Mouse (Mus musculus): ENCODE measurements around the gene Tmem270. TPM values are rescaled to one million over a fixed set of nuclear protein-coding genes. Genes with fewer than 3 reads are reported as not detected.
A peak's percentile ranks its signal among the peaks of the same experiment; 100 is the strongest.

Tmem270 gene
- polyA plus RNA-seq, 1 experiment from 2014 or later = not detected

DNA sequence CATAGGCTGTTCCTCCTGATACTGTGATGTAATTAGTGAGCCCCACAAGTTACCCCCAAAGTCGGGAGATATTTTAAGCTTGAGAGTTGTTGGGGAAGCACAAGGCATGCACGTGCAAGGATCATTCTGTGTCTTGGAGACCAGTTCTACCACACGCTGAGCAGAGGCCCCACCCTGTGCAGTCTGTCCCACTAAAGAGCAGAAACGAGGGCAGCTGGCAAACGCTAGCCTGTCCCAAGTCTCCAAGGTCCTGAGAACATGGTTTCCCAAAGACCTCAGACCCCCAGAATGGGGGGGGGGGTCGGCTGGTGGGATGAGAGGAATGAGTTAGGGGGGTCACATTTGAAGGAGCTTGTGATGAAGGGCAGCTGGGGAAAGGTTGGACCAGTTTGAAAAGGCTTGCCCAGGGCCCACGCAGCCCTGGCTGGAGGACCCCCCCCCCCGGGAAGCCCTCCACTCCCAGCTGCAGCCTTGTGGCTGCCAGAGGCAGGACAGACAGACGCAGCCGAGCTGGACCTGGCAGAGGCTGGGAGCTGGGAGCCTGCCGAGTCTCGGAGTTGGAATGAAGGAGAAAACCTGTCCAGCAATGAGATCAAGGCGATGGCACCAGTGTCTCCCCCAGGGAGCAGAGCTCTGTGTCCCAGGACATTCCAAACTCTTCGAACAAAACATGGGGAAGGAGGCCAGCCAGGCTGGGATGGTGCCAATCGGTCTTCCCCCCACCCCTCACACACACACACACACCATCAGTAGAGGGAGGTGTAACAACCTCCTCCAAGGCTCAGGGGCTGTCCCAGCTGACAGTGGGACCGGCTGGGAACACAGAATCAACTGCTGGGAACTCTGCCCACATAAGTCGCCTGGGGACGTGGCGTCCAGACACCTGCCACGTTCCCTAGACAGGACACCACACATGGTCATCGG is 32.3 kb downstream of the Tmem270 start:
- no peak overlapping the region for H3K27ac ChIP-seq (replicated peaks; ENCODE audit: low read depth, low read length)
- WGBS = 76% methylated on average over 21 of the region's 21 CpGs
- no peaks in the 10 kb centered on the region for H3K27me3 ChIP-seq (ENCODE audit: control insufficient read depth, insufficient read depth, low read length)
- no peaks in the 10 kb centered on the region for H3K36me3 ChIP-seq (replicated peaks; ENCODE audit: control insufficient read depth, insufficient read depth, low read depth, low read length)
- H3K4me1 ChIP-seq (ENCODE audit: control insufficient read depth, insufficient read depth, low read length) = no peaks in the 10 kb centered on the region
- no peak for DNase-seq (ENCODE audit: low spot score)
- H3K9me3 ChIP-seq (replicated peaks; ENCODE audit: control insufficient read depth, low read length) = no peaks in the 10 kb centered on the region
- no peak overlapping the region for H3K4me3 ChIP-seq (ENCODE audit: low read depth, low read length)
- H3K4me2 ChIP-seq (ENCODE audit: low read depth, low read length) = no peak overlapping the region
- no peak overlapping the region for H3K9ac ChIP-seq (replicated peaks; ENCODE audit: low read length)
- no peak for ATAC-seq (replicated peaks; ENCODE audit: insufficient number of reproducible peaks, low FRiP score, low TSS enrichment, low read depth)

DNA sequence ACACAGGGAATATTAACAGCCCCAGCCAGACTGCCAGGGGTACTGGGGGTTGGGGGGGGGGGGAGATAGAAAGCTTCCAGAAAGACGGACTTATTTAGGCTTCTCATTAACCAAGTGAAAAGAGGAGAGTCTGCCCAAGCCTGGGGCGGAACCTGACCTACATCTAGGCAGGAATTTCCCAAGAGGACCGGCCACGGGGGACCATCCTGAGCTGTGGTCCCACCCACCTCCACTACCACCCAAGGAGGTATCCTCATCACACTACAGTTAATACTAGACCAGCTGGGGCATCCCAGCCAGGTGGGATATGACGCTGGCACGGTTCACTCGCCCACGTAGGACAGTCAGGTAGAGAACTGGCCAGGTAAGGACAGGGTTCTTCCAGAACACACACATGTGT is 33.5 kb downstream of the Tmem270 start:
- ATAC-seq (replicated peaks; ENCODE audit: insufficient number of reproducible peaks, low FRiP score, low TSS enrichment, low read depth) (no peak), DNase-seq (ENCODE audit: low spot score) (no peak)
- peaks cover 3% of the 10 kb centered on the region for H3K4me1 ChIP-seq (ENCODE audit: control insufficient read depth, insufficient read depth, low read length)
- H3K36me3 ChIP-seq (replicated peaks; ENCODE audit: control insufficient read depth, insufficient read depth, low read depth, low read length) = no peaks in the 10 kb centered on the region
- no peak overlapping the region for H3K4me2 ChIP-seq (ENCODE audit: low read depth, low read length)
- no peak overlapping the region for H3K27ac ChIP-seq (replicated peaks; ENCODE audit: low read depth, low read length)
- H3K9ac ChIP-seq (replicated peaks; ENCODE audit: low read length) = no peak overlapping the region
- no peak overlapping the region for H3K4me3 ChIP-seq (ENCODE audit: low read depth, low read length)
- no peaks in the 10 kb centered on the region for H3K27me3 ChIP-seq (ENCODE audit: control insufficient read depth, insufficient read depth, low read length)
- no peaks in the 10 kb centered on the region for H3K9me3 ChIP-seq (replicated peaks; ENCODE audit: control insufficient read depth, low read length)
- 83% methylated on average over 8 of the region's 8 CpGs for WGBS

DNA sequence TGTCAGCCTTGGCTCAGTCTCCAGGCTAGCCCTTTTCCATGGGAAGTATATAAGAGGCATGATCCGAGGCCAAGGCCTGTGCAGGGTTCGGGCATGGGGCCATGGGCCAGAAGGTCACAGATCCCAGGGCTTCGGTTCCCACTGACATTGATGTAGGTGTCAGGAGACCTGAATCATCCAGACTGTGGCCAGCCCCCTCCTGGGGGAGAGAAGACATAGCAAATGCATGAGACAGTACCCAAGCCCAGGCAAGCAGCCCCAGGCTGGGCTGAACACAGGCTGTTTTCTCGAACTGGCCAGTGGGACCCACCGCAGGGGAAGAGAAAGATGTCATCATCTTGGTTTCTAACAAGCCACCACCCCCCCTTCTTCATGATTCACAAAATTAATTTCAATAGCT is 33.9 kb downstream of the Tmem270 start:
- H3K9ac ChIP-seq (replicated peaks; ENCODE audit: low read length) = no peak overlapping the region
- DNase-seq (ENCODE audit: low spot score) = no peak
- no peak overlapping the region for H3K4me3 ChIP-seq (ENCODE audit: low read depth, low read length)
- H3K9me3 ChIP-seq (replicated peaks; ENCODE audit: control insufficient read depth, low read length) = no peaks in the 10 kb centered on the region
- H3K4me2 ChIP-seq (ENCODE audit: low read depth, low read length) = no peak overlapping the region
- no peak overlapping the region for H3K27ac ChIP-seq (replicated peaks; ENCODE audit: low read depth, low read length)
- no peaks in the 10 kb centered on the region for H3K36me3 ChIP-seq (replicated peaks; ENCODE audit: control insufficient read depth, insufficient read depth, low read depth, low read length)
- H3K27me3 ChIP-seq (ENCODE audit: control insufficient read depth, insufficient read depth, low read length) = no peaks in the 10 kb centered on the region
- no peak for ATAC-seq (replicated peaks; ENCODE audit: insufficient number of reproducible peaks, low FRiP score, low TSS enrichment, low read depth)
- H3K4me1 ChIP-seq (ENCODE audit: control insufficient read depth, insufficient read depth, low read length) = peaks cover 3% of the 10 kb centered on the region
- WGBS = 65% methylated on average over 5 of the region's 5 CpGs

DNA sequence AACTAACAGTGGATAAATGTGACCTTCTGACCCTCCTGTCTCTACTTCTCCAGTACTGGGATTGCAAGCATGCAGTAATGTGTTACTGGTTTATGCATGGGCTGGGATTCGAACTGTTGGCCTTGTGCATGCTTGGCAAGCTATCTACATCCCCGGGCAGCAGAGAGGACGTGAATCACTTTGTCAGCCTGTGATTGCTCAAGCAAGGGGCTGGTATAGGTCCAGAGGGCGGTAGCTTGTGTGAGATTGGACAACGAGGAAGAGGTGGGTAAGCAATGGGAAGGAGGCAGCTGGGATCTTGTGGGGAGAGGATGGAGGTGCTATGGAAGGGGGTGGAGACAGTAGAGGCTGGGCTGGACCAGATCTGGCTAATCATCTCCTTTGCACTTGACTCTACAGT is 38.0 kb downstream of the Tmem270 start:
- peaks cover 3% of the 10 kb centered on the region for H3K4me1 ChIP-seq (ENCODE audit: control insufficient read depth, insufficient read depth, low read length)
- H3K9ac ChIP-seq (replicated peaks; ENCODE audit: low read length) = no peak overlapping the region
- no peak overlapping the region for H3K4me2 ChIP-seq (ENCODE audit: low read depth, low read length)
- no peak overlapping the region for H3K4me3 ChIP-seq (ENCODE audit: low read depth, low read length)
- H3K27me3 ChIP-seq (ENCODE audit: control insufficient read depth, insufficient read depth, low read length) = no peaks in the 10 kb centered on the region
- WGBS = 71% methylated on average over 5 of the region's 5 CpGs
- H3K9me3 ChIP-seq (replicated peaks; ENCODE audit: control insufficient read depth, low read length) = no peaks in the 10 kb centered on the region
- H3K27ac ChIP-seq (replicated peaks; ENCODE audit: low read depth, low read length) = peak overlapping the region; percentile 72; the same call in 1 of the 2 replicates
- H3K36me3 ChIP-seq (replicated peaks; ENCODE audit: control insufficient read depth, insufficient read depth, low read depth, low read length) = no peaks in the 10 kb centered on the region
- ATAC-seq (replicated peaks; ENCODE audit: insufficient number of reproducible peaks, low FRiP score, low TSS enrichment, low read depth) = no peak
- no peak for DNase-seq (ENCODE audit: low spot score)

DNA sequence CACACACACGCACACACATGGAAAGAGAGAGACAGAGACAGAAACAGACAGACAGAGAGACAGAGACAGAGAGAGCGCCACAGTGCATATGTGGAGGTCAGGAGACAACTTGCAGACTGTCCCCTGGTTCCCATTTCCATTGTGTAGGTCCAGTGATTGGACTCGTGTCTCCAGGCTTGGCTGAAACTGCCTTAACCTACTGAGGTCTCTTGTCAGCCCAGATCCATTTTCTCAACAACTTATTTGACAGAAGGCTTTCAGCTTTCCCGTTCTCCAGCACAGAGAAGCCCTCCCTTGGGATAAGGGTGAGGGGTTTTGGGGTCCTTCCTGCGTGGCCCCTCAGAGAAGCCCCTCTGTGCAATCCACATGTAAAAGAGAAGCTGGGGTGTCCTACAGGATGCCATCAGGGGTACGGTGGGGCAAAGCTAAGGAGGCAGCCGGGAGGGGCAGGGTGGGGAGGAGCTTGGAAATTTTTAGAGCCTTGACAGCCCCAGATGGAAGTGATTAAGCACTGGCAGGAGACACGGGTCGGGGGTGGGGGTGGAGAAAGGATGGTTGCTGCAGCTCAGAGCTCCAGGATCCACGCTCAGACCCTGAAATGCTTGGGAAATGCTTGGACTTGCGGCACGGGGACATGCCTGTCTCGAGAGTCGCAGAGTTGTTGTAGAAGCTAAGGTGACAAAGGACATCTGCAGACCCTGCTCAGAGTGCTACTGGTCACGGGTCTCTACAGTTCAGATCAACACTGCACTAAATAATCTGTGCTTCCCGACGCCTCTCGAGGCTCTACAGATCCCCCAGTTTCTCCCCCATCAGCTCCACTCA is 39.0 kb downstream of the Tmem270 start:
- H3K4me2 ChIP-seq (ENCODE audit: low read depth, low read length) = peak overlapping the region; percentile 27
- no peak overlapping the region for H3K4me3 ChIP-seq (ENCODE audit: low read depth, low read length)
- peak; percentile 51; the same call in 1 of the 2 replicates for ATAC-seq (replicated peaks; ENCODE audit: insufficient number of reproducible peaks, low FRiP score, low TSS enrichment, low read depth)
- 35% methylated on average over 18 of the region's 18 CpGs for WGBS
- no peaks in the 10 kb centered on the region for H3K36me3 ChIP-seq (replicated peaks; ENCODE audit: control insufficient read depth, insufficient read depth, low read depth, low read length)
- DNase-seq (ENCODE audit: low spot score) = peak; percentile 91
- H3K27me3 ChIP-seq (ENCODE audit: control insufficient read depth, insufficient read depth, low read length) = no peaks in the 10 kb centered on the region
- H3K27ac ChIP-seq (replicated peaks; ENCODE audit: low read depth, low read length) = peak overlapping the region; percentile 72
- peaks cover 3% of the 10 kb centered on the region for H3K4me1 ChIP-seq (ENCODE audit: control insufficient read depth, insufficient read depth, low read length)
- H3K9ac ChIP-seq (replicated peaks; ENCODE audit: low read length) = 0 out of 2 replicates have a peak overlapping the region, but pooled peaks have one; percentile 4
- H3K9me3 ChIP-seq (replicated peaks; ENCODE audit: control insufficient read depth, low read length) = no peaks in the 10 kb centered on the region

DNA sequence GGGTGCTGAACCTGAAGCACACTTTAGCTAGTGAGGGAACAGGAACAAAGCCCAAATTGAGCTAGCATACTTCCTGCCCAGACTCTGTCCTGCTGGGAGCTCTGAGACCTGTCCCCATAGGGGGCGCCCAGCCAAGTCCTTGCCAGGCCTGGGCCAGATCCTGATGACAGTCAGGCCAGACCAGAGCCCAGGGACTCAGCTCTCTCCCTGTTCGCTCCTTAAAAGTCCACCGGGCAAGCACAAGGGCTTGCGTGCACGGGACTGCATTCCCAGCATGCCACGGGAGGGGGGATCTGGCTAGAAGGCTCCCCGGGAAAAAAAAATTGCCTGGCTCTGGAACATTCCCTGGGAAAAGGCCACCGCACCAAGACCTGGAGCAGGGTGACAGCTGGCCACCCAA is 41.4 kb downstream of the Tmem270 start:
- Histone ChIP-seq H3K4me2 (ENCODE audit: low read depth, low read length) (no peak overlapping the region), H3K9me3 (replicated peaks; ENCODE audit: control insufficient read depth, low read length) (no peaks in the 10 kb centered on the region), H3K4me1 (ENCODE audit: control insufficient read depth, insufficient read depth, low read length) (peaks cover 3% of the 10 kb centered on the region), H3K27ac (replicated peaks; ENCODE audit: low read depth, low read length) (no peak overlapping the region), H3K36me3 (replicated peaks; ENCODE audit: control insufficient read depth, insufficient read depth, low read depth, low read length) (no peaks in the 10 kb centered on the region), H3K9ac (replicated peaks; ENCODE audit: low read length) (no peak overlapping the region), H3K4me3 (ENCODE audit: low read depth, low read length) (no peak overlapping the region), H3K27me3 (ENCODE audit: control insufficient read depth, insufficient read depth, low read length) (no peaks in the 10 kb centered on the region)
- 56% methylated on average over 8 of the region's 8 CpGs for WGBS
- no peak for DNase-seq (ENCODE audit: low spot score)
- no peak for ATAC-seq (replicated peaks; ENCODE audit: insufficient number of reproducible peaks, low FRiP score, low TSS enrichment, low read depth)

DNA sequence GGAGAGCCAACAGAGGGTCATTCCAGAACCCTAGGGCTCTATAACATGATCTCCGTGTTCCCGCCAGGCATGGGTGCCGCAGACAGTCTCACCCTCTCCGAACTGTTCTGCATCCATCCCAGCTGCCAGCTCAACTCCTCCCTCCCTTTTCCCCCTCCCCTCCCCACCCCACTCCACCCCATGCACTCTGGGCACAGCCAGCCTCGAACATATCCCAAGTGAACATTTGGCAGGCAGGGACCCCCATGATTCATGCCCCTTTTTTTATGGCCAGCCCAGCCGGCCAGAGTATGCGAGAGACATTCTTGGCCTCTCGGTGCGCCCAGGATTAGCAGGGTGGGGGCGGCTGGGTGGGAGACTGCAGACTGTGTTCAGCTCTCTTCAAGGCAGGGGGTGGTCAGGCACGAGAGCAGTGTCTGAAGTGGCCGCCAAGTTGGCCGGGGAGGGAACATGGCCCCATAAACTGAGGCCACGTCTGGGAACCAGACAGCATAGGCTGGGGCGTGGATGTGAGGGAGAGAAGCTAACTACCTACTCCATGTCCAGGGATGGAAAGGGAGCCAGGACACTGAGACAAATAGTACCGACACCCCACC is 44.5 kb downstream of the Tmem270 start:
- Histone ChIP-seq H3K4me2 (ENCODE audit: low read depth, low read length) (no peak overlapping the region), H3K9ac (replicated peaks; ENCODE audit: low read length) (no peak overlapping the region), H3K36me3 (replicated peaks; ENCODE audit: control insufficient read depth, insufficient read depth, low read depth, low read length) (no peaks in the 10 kb centered on the region), H3K27ac (replicated peaks; ENCODE audit: low read depth, low read length) (no peak overlapping the region), H3K27me3 (ENCODE audit: control insufficient read depth, insufficient read depth, low read length) (no peaks in the 10 kb centered on the region), H3K9me3 (replicated peaks; ENCODE audit: control insufficient read depth, low read length) (no peaks in the 10 kb centered on the region), H3K4me1 (ENCODE audit: control insufficient read depth, insufficient read depth, low read length) (no peaks in the 10 kb centered on the region), H3K4me3 (ENCODE audit: low read depth, low read length) (no peak overlapping the region)
- 87% methylated on average over 16 of the region's 16 CpGs for WGBS
- DNase-seq (ENCODE audit: low spot score) (no peak), ATAC-seq (replicated peaks; ENCODE audit: insufficient number of reproducible peaks, low FRiP score, low TSS enrichment, low read depth) (no peak)
